Mouse (Mus musculus) liver, embryonic 14.5 days (tissue): ENCODE results near the gene Tmem184b. TPM values are rescaled to one million over a fixed set of nuclear protein-coding genes. Genes with fewer than 3 reads are reported as not detected.
A peak's percentile ranks its signal among the peaks of the same experiment; 100 is the strongest.

Experiments
- ATAC-seq: fragments of 200-750 bp; cut with Nextera tagmentation; 2 replicates; pipeline ENCODE4 v1.8.0; 2017; ENCODE audit warnings: moderate number of reproducible peaks, mild to moderate bottlenecking, moderate library complexity; ENCODE audit not compliant: insufficient read depth
- DNase-seq, 3 experiments: peaks; one replicate each; pipeline ENCODE4 v3.0.0-alpha.2; 2012 to 2013; ENCODE audit warnings: low read depth in 3 of 3, low spot score in 3 of 3
- H3K27ac ChIP-seq: fragments of 300-500 bp; sonication (generic); 2 replicates; pipeline ENCODE4 v1.5.1; 2014; ENCODE audit warnings: moderate library complexity, mild to moderate bottlenecking, control low read depth, inconsistent platforms
- H3K27me3 ChIP-seq: fragments of 300-500 bp; sonication (generic); 2 replicates; pipeline ENCODE4 v1.6.1; 2014; ENCODE audit warnings: mild to moderate bottlenecking, low read length, moderate library complexity; ENCODE audit not compliant: control insufficient read depth, insufficient read depth
- H3K36me3 ChIP-seq: fragments of 300-500 bp; sonication (generic); replicated peaks from 2 replicates; pipeline ENCODE4 v1.6.1; 2014; ENCODE audit warnings: low read depth; ENCODE audit not compliant: control insufficient read depth, insufficient read depth
- H3K4me1 ChIP-seq, 2 experiments: fragments of 200-500 bp in 1 of 2; fragments of 300-500 bp in 1 of 2; sonication (generic) in 1 of 2; replicated peaks; 2 replicates each; pipeline ENCODE4 v1.6.1; 2012 to 2014; ENCODE audit warnings: antibody characterized with exemption in 1 of 2, inconsistent platforms in 1 of 2, low read length in 1 of 2; ENCODE audit not compliant: control insufficient read depth in 2 of 2, insufficient read depth in 2 of 2
- H3K4me2 ChIP-seq: fragments of 300-500 bp; sonication (generic); 2 replicates; pipeline ENCODE4 v1.6.1; 2014; ENCODE audit warnings: low read depth, mild to moderate bottlenecking, control low read depth, moderate library complexity
- H3K4me3 ChIP-seq, 2 experiments: fragments of 200-500 bp in 1 of 2; fragments of 300-500 bp in 1 of 2; sonication (generic) in 1 of 2; 2 replicates each; pipeline ENCODE4 v1.5.1; 2012 to 2014; ENCODE audit warnings: low read depth in 2 of 2, low read length in 2 of 2, mild to moderate bottlenecking in 2 of 2, control low read depth in 1 of 2, inconsistent platforms in 1 of 2, moderate library complexity in 1 of 2; ENCODE audit not compliant: insufficient read depth in 1 of 2
- H3K9ac ChIP-seq: fragments of 300-500 bp; sonication (generic); replicated peaks from 2 replicates; pipeline ENCODE4 v1.6.1; 2014; ENCODE audit warnings: mild to moderate bottlenecking, control low read depth, moderate library complexity
- H3K9me3 ChIP-seq: fragments of 300-500 bp; sonication (generic); 2 replicates; pipeline ENCODE4 v1.6.1; 2016; ENCODE audit warnings: low read length, mixed read lengths; ENCODE audit not compliant: control insufficient read depth
- CTCF ChIP-seq: IDR thresholded peaks from 2 replicates; pipeline ENCODE4 v1.5.1; 2016; ENCODE audit warnings: antibody characterized with exemption, low read depth, control low read depth
- EP300 ChIP-seq: IDR thresholded peaks from 2 replicates; pipeline ENCODE4 v1.6.1; 2016; ENCODE audit warnings: antibody characterized with exemption, low read depth
- WGBS: fragments of 180-500 bp; shearing (Covaris S2); extraction: QIAGEN DNeasy Blood & Tissue Kit; methylation state at CpG from one replicate; pipeline ENCODE4 v1.1.7; 2014; ENCODE audit not compliant: insufficient replicate concordance; 5-methylcytosine and 5-hydroxymethylcytosine counted together
- polyA plus RNA-seq, 2 experiments: library from polyadenylated mRNA; depleted of rRNA in 1 of 2; stranded (reverse) in 1 of 2; unstranded in 1 of 2; fragments of >200 nt; fragmentation: Nextera tagmentation in 1 of 2; extraction: Ambion mirVana in 1 of 2; gene quantifications; 2 replicates each; pipeline versions ENCODE4 v1.2.1 to v1.2.3; 2012 to 2014

Gene Tmem184b
- polyA plus RNA-seq, 2 experiments, result 5.7 to 7.2 TPM

- Histone ChIP-seq H3K4me2 (no peak overlapping the region), H3K27me3 (no peaks in the 10 kb centered on the region; the same call in 1 of the 2 replicates), H3K9ac (no peak overlapping the region), H3K9me3 (no peaks in the 10 kb centered on the region), H3K36me3 (no peaks in the 10 kb centered on the region), H3K4me3 (no peak overlapping the region), H3K4me1 (peaks cover 0 to 2% of the 10 kb centered on the region in 2 experiments; a peak in 2 of 4 replicates), H3K27ac (no peak overlapping the region)
- no peak for DNase-seq
- WGBS, result 78% methylated on average over 9 of the region's 9 CpGs
- TF ChIP-seq CTCF (no peak), EP300 (no peak)
- no peak for ATAC-seq
Measured at GRCm38 (mm10) chr15:79442961-79443518, 39.7 kb upstream of the Tmem184b start.

- Histone ChIP-seq H3K9ac (peak overlapping the region; percentile 70), H3K4me2 (peak overlapping the region; percentile 71), H3K36me3 (no peaks in the 10 kb centered on the region), H3K4me1 (peaks cover 0 to 2% of the 10 kb centered on the region in 2 experiments; a peak in 2 of 4 replicates), H3K27ac (no peak overlapping the region), H3K27me3 (no peaks in the 10 kb centered on the region; the same call in 1 of the 2 replicates), H3K9me3 (no peaks in the 10 kb centered on the region), H3K4me3 (peak overlapping the region; percentile 57 to 64; a peak in 3 of 4 replicates)
- DNase-seq (no peak), ATAC-seq (no peak)
- 22% methylated on average over 6 of the region's 6 CpGs for WGBS
- TF ChIP-seq EP300 (no peak), CTCF (no peak)
Measured at GRCm38 (mm10) chr15:79442257-79442611, 38.9 kb upstream of the Tmem184b start.

DNA sequence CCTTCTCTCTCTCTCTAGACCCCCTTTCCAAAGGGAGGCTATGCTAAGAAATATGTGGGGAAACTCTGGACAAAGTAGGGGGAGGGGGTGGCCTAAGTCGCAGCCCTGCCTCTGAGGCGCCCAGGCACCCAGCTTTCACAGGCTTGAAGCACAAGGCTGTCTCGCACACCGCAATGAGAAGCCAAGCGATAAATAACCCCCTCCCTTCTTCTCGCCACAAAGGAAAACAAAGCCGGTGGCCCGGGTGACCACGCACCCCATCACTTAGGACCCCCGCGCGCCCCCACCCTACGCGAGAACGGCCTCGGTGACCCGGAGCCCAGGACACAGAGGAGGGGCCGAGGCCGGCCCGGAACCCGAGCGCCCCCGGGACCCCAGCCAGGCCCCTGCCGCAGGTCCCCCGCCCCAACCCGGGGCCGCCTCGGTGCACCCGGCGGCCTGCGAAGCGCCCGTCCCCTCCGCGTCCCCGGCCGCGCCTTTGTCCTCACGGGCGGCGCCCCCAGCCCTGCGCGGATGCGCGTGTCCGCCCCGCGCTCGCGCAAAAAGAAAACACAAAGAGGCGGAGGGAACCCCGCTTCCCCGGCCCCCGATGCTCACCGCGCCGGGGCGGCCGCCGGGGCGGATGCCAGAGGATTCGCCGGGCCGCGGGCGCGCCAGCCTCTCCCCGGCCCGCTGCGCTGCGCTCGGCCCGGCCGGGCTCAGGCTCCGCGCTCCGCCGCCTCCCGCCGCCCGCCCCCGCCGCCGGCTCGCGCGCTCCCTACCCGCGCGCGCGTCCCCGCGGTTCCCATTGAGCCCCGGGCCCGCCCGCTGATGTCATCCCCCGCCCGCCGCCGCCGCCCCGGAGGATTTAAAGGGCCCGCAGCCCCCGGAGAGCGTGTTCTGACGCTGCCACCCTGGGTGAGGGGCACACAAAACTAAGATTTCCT, 38.2 kb upstream of the Tmem184b start:
- peak overlapping the region; percentile 64 for H3K4me3 ChIP-seq
- H3K27me3 ChIP-seq, result no peaks in the 10 kb centered on the region; the same call in 1 of the 2 replicates
- WGBS, result 1% methylated on average over 81 of the region's 107 CpGs
- H3K36me3 ChIP-seq, result no peaks in the 10 kb centered on the region
- H3K4me2 ChIP-seq, result peak overlapping the region; percentile 71
- H3K9ac ChIP-seq, result peak overlapping the region; percentile 70
- peak; percentile 70; the same call in 1 of the 2 replicates for ATAC-seq
- H3K27ac ChIP-seq, result no peak overlapping the region
- H3K9me3 ChIP-seq, result no peaks in the 10 kb centered on the region
- H3K4me1 ChIP-seq, result peaks cover 0 to 2% of the 10 kb centered on the region in 2 experiments; a peak in 2 of 4 replicates
- TF ChIP-seq EP300 (no peak), CTCF (no peak)
- peak in 1 of 3 experiments; percentile 28 for DNase-seq

DNA sequence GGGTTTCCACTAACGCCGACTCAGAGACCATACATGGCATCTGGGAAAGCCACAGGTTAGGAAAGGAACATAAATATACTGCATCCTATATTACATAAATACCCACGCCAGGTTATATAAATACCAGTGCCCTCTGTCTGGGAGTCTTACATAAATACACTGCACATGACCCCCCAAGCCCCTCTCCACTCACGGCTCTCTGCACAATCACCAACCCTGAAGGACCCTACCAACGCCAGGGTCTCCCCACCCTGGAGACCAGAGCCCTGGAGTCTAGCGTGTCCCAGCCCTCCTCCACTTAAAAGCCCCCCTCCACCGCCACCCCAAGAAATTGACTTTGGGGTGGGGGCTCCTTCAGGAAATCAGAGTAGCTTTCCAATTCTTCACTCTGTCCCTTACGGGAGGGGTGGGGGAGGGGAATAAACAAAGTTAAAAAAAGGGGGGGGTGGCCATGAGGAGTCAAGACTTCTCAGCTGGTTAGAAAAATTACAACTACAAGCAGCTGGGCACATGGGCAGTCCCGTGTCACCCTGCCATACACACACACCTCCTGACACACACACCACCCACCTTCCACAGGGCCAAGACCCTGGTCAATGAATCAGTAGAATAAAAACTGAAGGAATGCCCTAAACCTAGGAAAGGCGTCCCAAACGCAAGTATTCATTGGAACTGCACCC, 37.4 kb upstream of the Tmem184b start:
- TF ChIP-seq CTCF, result no peak
- no peak for TF ChIP-seq EP300
- peak overlapping the region; percentile 64 for H3K4me3 ChIP-seq
- no peak overlapping the region for H3K27ac ChIP-seq
- H3K27me3 ChIP-seq, result no peaks in the 10 kb centered on the region; the same call in 1 of the 2 replicates
- DNase-seq (no peak), ATAC-seq (no peak)
- H3K36me3 ChIP-seq, result no peaks in the 10 kb centered on the region
- WGBS, result 28% methylated on average over 11 of the region's 11 CpGs
- H3K9me3 ChIP-seq, result no peaks in the 10 kb centered on the region
- peak overlapping the region; percentile 70 for H3K9ac ChIP-seq
- H3K4me2 ChIP-seq, result peak overlapping the region; percentile 71
- H3K4me1 ChIP-seq, result peaks cover 0 to 4% of the 10 kb centered on the region in 2 experiments; a peak in 2 of 4 replicates
